Mouse (Mus musculus): ENCODE data around the gene Clybl.

- TF ChIP-seq CTCF (IDR thresholded peaks at IDR 0.05; ENCODE audit: control insufficient read depth, insufficient read depth, insufficient replicate concordance, low read depth, low read length) (no peak), POLR2A (IDR thresholded peaks at IDR 0.05; ENCODE audit: control insufficient read depth, low read depth, low read length) (no peak)
These were observed 18.9 kb downstream of the Clybl start for GRCm38 (mm10) chr14:122200247-122200885.

Measured in testis, adult 2 months (tissue).